Mouse (Mus musculus) MEL (cell line): ENCODE measurements around the gene Tchp. TPM values are rescaled to one million over a fixed set of nuclear protein-coding genes. Genes with fewer than 3 reads are reported as not detected.

Experiments
- DNase-seq: peaks from one replicate; pipeline ENCODE4 v3.0.0; 2011; ENCODE audit warnings: low read depth, low spot score
- H3K27ac ChIP-seq: 2 replicates; pipeline ENCODE4 v1.5.1; 2012; ENCODE audit warnings: low read depth, mild to moderate bottlenecking, control low read depth, low read length, moderate library complexity; ENCODE audit not compliant: control insufficient read depth
- H3K27me3 ChIP-seq, 2 experiments: fragments of 150-350 bp in 1 of 2; sonication (generic) in 1 of 2; 2 replicates each; pipeline ENCODE4 v1.6.1; 2012; ENCODE audit warnings: low read length in 2 of 2, mild to moderate bottlenecking in 2 of 2, improper control_type of control experiment in 1 of 2, moderate library complexity in 1 of 2; ENCODE audit not compliant: insufficient read depth in 2 of 2, control insufficient read depth in 1 of 2
- H3K36me3 ChIP-seq, 2 experiments: 2 replicates each; pipeline ENCODE4 v1.6.1; 2012 to 2014; ENCODE audit warnings: low read length in 2 of 2, improper control_type of control experiment in 1 of 2, inconsistent platforms in 1 of 2, mild to moderate bottlenecking in 1 of 2; ENCODE audit not compliant: insufficient read depth in 2 of 2, control insufficient read depth in 1 of 2
- H3K4me1 ChIP-seq, 2 experiments: fragments of 150-350 bp in 1 of 2; sonication (generic) in 1 of 2; 2 replicates each; pipeline ENCODE4 v1.6.1; 2012; ENCODE audit warnings: low read length in 2 of 2, improper control_type of control experiment in 1 of 2, mild to moderate bottlenecking in 1 of 2; ENCODE audit not compliant: insufficient read depth in 2 of 2, control insufficient read depth in 1 of 2
- H3K4me3 ChIP-seq, 2 experiments: fragments of 150-350 bp in 1 of 2; sonication (generic) in 1 of 2; 2 replicates each; pipeline ENCODE4 v1.5.1; 2012; ENCODE audit warnings: low read depth in 2 of 2, low read length in 2 of 2, mild to moderate bottlenecking in 2 of 2, moderate library complexity in 2 of 2, control low read depth in 1 of 2, improper control_type of control experiment in 1 of 2; ENCODE audit not compliant: control insufficient read depth in 1 of 2, insufficient read depth in 1 of 2
- H3K79me2 ChIP-seq: 2 replicates; pipeline ENCODE4 v1.6.1; 2012; ENCODE audit warnings: mild to moderate bottlenecking, low read length, moderate library complexity; ENCODE audit not compliant: control insufficient read depth, poor library complexity, insufficient read depth
- H3K9ac ChIP-seq: 2 replicates; pipeline ENCODE4 v1.6.1; 2012; ENCODE audit warnings: low read depth, mild to moderate bottlenecking, control low read depth, low read length, moderate library complexity; ENCODE audit not compliant: control insufficient read depth, poor library complexity, severe bottlenecking
- H3K9me3 ChIP-seq: fragments of 150-350 bp; sonication (generic); replicated peaks from 2 replicates; pipeline ENCODE4 v1.6.1; 2012; ENCODE audit warnings: mild to moderate bottlenecking, low read length, improper control_type of control experiment, moderate library complexity; ENCODE audit not compliant: insufficient read depth
- BHLHE40 ChIP-seq: IDR thresholded peaks from 2 replicates; pipeline ENCODE4 v1.6.1; 2012; ENCODE audit warnings: low read depth, mild to moderate bottlenecking, inconsistent platforms, low read length, improper control_type of control experiment, borderline replicate concordance
- CTCF ChIP-seq, 3 experiments: IDR thresholded peaks in 2 of 3; conservative IDR thresholded peaks in 1 of 3; 2 replicates each; pipeline ENCODE4 v1.5.1; 2011 to 2012; ENCODE audit warnings: low read length in 3 of 3, low read depth in 2 of 3, mild to moderate bottlenecking in 2 of 3, improper control_type of control experiment in 1 of 3, inconsistent platforms in 1 of 3, mixed read lengths in 1 of 3, moderate library complexity in 1 of 3; ENCODE audit not compliant: control insufficient read depth in 1 of 3, insufficient read depth in 1 of 3, poor library complexity in 1 of 3, severe bottlenecking in 1 of 3
- E2F4 ChIP-seq: IDR thresholded peaks from 2 replicates; pipeline ENCODE4 v1.6.1; 2011; ENCODE audit warnings: low read depth, low read length, improper control_type of control experiment, borderline replicate concordance
- ETS1 ChIP-seq: IDR thresholded peaks from 2 replicates; pipeline ENCODE4 v1.6.1; 2012; ENCODE audit warnings: low read depth, mild to moderate bottlenecking, inconsistent platforms, low read length, improper control_type of control experiment, moderate library complexity
- GABPA ChIP-seq: IDR thresholded peaks from 2 replicates; pipeline ENCODE4 v1.6.1; 2012; ENCODE audit warnings: low read depth, mild to moderate bottlenecking, inconsistent platforms, low read length, improper control_type of control experiment, moderate library complexity
- MAFK ChIP-seq: IDR thresholded peaks from 2 replicates; pipeline ENCODE4 v1.6.1; 2011; ENCODE audit warnings: low read depth, mild to moderate bottlenecking, low read length, improper control_type of control experiment, borderline replicate concordance
- MAZ ChIP-seq: IDR thresholded peaks from 2 replicates; pipeline ENCODE4 v1.6.1; 2012; ENCODE audit warnings: low read depth, mild to moderate bottlenecking, inconsistent platforms, low read length, improper control_type of control experiment
- MXI1 ChIP-seq: IDR thresholded peaks from 2 replicates; pipeline ENCODE4 v1.6.1; 2011; ENCODE audit warnings: mild to moderate bottlenecking, low read depth, low read length, improper control_type of control experiment
- MYC ChIP-seq: IDR thresholded peaks from 2 replicates; pipeline ENCODE4 v1.6.1; 2011; ENCODE audit warnings: low read depth, mild to moderate bottlenecking, low read length, improper control_type of control experiment, moderate library complexity
- POLR2A ChIP-seq, 2 experiments: IDR thresholded peaks; 2 replicates each; pipeline ENCODE4 v1.6.1; 2011 to 2012; ENCODE audit warnings: low read length in 2 of 2, mild to moderate bottlenecking in 2 of 2, control low read depth in 1 of 2, improper control_type of control experiment in 1 of 2, low read depth in 1 of 2, moderate library complexity in 1 of 2; ENCODE audit not compliant: control insufficient read depth in 1 of 2, insufficient read depth in 1 of 2, poor library complexity in 1 of 2
- RAD21 ChIP-seq: IDR thresholded peaks from 2 replicates; pipeline ENCODE4 v1.6.1; 2011; ENCODE audit warnings: mild to moderate bottlenecking, low read depth, low read length, improper control_type of control experiment
- RCOR1 ChIP-seq: IDR thresholded peaks from 2 replicates; pipeline ENCODE4 v1.6.1; 2012; ENCODE audit warnings: low read depth, mild to moderate bottlenecking, inconsistent platforms, low read length, improper control_type of control experiment
- SIN3A ChIP-seq: IDR thresholded peaks from 2 replicates; pipeline ENCODE4 v1.6.1; 2012; ENCODE audit warnings: low read length, improper control_type of control experiment, inconsistent platforms
- SMC3 ChIP-seq: IDR thresholded peaks from 2 replicates; pipeline ENCODE4 v1.6.1; 2011; ENCODE audit warnings: low read depth, low read length, improper control_type of control experiment
- TBP ChIP-seq: IDR thresholded peaks from 2 replicates; pipeline ENCODE4 v1.8.0; 2011; ENCODE audit warnings: low read depth, low read length, improper control_type of control experiment
- TCF12 ChIP-seq: IDR thresholded peaks from 2 replicates; pipeline ENCODE4 v1.6.1; 2014; ENCODE audit warnings: low read depth, mild to moderate bottlenecking, inconsistent platforms, low read length, improper control_type of control experiment, moderate library complexity
- ZMIZ1 ChIP-seq: IDR thresholded peaks from 2 replicates; pipeline ENCODE4 v1.6.1; 2012; ENCODE audit warnings: low read depth, mild to moderate bottlenecking, inconsistent platforms, low read length, improper control_type of control experiment, moderate library complexity
- ZNF384 ChIP-seq: IDR thresholded peaks from 2 replicates; pipeline ENCODE4 v1.6.1; 2012; ENCODE audit warnings: low read depth, mild to moderate bottlenecking, inconsistent platforms, low read length, improper control_type of control experiment
- polyA plus RNA-seq, 2 experiments: library from polyadenylated mRNA; stranded (reverse) in 1 of 2; unstranded in 1 of 2; fragments of >175 nt in 1 of 2; fragments of >200 nt in 1 of 2; gene quantifications; 2 replicates each; pipeline versions ENCODE4 v1.2.1 to v1.2.4; 2012; ENCODE audit warnings: low replicate concordance in 2 of 2, low read depth in 1 of 2; ENCODE audit not compliant: insufficient read length in 2 of 2, insufficient read depth in 1 of 2, missing spikeins in 1 of 2
- total RNA-seq: library from RNA; depleted of rRNA; stranded (reverse); fragments of 300-350 nt; gene quantifications from 2 replicates; pipeline ENCODE4 v1.2.3, GENCODE M21; 2012

The Tchp gene
- total and polyA plus RNA-seq, 3 experiments, result 13.6 to 21.1 TPM; not detected in 1

DNA sequence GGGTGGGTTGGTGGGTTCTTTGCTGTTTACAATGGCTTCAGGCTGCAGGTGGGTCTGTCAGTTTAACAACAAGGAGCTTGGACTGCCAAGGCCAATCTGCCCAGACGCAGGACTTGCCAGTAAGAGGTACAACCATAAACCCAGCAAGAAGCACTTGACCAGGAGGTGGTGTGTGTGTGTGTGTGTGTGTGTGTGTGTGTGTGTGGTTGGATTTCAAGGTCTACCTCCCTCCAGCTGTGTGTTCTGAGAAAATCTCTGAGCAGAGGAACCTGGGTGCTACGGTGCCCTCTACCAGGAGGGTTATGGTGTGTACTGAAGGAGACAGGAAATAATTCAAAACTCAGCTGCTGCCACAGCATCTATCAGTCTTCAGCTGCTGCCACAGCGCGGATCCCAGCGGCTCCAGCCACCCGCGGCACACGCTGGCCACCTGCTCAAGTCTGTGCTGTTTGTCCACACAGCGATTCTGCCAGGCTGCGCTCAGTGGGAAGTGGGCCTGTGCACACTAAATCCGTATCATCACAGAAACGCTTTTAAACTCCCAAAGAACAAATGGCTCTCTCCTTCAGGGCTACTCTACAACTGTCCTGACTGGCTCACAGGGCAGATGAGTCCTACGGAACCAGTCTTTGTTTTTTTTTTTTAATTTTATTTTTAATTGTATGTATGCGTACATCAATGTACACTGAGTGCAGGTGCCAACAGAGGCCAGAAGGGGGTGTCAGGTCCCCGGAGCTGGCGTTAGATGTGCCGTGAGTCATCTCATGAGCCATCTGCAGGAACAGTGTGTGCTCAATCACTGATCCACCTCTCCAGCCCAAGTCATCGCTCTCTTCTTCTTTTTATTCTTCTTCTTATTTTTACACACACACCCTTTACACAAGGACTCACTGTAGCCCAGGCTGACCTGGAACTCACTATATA, 57.5 kb downstream of the Tchp start:
- peak; percentile 37 for TF ChIP-seq RAD21
- TF ChIP-seq CTCF (IDR thresholded peaks at IDR 0.05 in 2 of 3, conservative IDR thresholded peaks at IDR 0.05 in 1 of 3; ENCODE audit: control insufficient read depth in 1 of 3, insufficient read depth in 1 of 3, low read depth in 2 of 3, low read length in 3 of 3, poor library complexity in 1 of 3, severe bottlenecking in 1 of 3), result peak; percentile 23 to 46 (median 46); a peak in 5 of 6 replicates
- TF ChIP-seq TBP, result no peak
- peak; percentile 48 for TF ChIP-seq SMC3
- no peak for TF ChIP-seq GABPA
- TF ChIP-seq TCF12, result no peak
- peak; percentile 55 for DNase-seq
- no peaks in the 10 kb centered on the region for H3K27me3 ChIP-seq
- H3K4me3 ChIP-seq, result no peak overlapping the region
- H3K27ac ChIP-seq, result no peak overlapping the region
- H3K79me2 ChIP-seq, result peaks cover 23% of the 10 kb centered on the region
- H3K9ac ChIP-seq, result no peak overlapping the region
- no peaks in the 10 kb centered on the region for H3K9me3 ChIP-seq
- peaks cover 0 to 20% of the 10 kb centered on the region in 2 experiments; a peak in 2 of 4 replicates for H3K36me3 ChIP-seq
- H3K4me1 ChIP-seq, result no peaks in the 10 kb centered on the region

DNA sequence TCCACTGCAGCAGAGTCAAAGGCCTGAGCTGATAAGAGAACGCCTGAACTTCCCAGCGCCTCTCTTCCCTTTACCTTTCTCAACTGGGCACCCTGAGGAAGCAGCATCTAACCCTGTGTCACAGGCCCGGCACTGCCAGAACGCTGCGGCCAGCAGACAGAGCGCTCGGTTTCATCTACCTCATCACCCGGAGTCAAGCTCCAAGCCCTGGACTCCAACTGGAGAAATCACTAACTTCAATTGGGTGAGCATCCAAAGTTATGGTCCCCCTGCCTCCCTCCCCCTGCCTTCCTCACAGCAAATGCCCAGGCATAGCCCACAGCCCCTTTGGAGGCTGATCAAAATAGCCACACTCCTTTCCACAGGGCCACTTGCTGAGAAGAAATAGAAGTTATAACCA, 59.1 kb downstream of the Tchp start:
- Histone ChIP-seq H3K9me3 (no peaks in the 10 kb centered on the region), H3K4me3 (no peak overlapping the region), H3K9ac (no peak overlapping the region), H3K36me3 (peaks cover 2 to 14% of the 10 kb centered on the region in 2 experiments; a peak in 2 of 4 replicates), H3K79me2 (peaks cover 39% of the 10 kb centered on the region), H3K4me1 (peaks cover 0 to 5% of the 10 kb centered on the region in 2 experiments; a peak in 1 of 4 replicates), H3K27me3 (no peaks in the 10 kb centered on the region), H3K27ac (no peak overlapping the region)
- TF ChIP-seq ZNF384, result no peak
- DNase-seq, result no peak

DNA sequence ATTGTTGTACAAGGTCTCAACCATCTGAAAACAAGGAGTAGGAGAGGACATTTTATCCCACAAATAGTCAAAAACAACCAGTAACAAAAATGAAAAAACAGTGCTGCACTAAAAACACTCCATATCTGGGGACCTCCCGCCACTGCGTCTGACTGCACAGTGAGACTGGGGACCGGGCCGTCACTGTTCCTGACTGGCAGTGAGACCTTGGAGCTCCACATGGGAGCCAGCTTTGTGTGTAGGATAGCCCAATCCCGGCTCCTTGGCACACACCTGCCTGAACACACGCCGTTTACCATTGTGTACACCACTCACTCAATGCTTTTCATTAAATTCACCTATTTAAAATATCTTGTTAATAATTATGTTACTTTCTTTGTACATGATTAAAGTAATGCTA, 59.6 kb downstream of the Tchp start:
- H3K27me3 ChIP-seq, result no peaks in the 10 kb centered on the region
- H3K9ac ChIP-seq, result no peak overlapping the region
- TF ChIP-seq ETS1 (no peak), RCOR1 (no peak), MAFK (no peak), MXI1 (no peak), CTCF (IDR thresholded peaks at IDR 0.05 in 2 of 3, conservative IDR thresholded peaks at IDR 0.05 in 1 of 3; ENCODE audit: control insufficient read depth in 1 of 3, insufficient read depth in 1 of 3, low read depth in 2 of 3, low read length in 3 of 3, poor library complexity in 1 of 3, severe bottlenecking in 1 of 3) (no peak), MYC (no peak), MAZ (no peak), E2F4 (no peak), POLR2A (IDR thresholded peaks at IDR 0.05; ENCODE audit: control insufficient read depth in 1 of 2, insufficient read depth in 1 of 2, low read depth in 1 of 2, low read length in 2 of 2, poor library complexity in 1 of 2) (no peak), BHLHE40 (no peak), SIN3A (no peak), ZMIZ1 (no peak)
- peaks cover 2 to 13% of the 10 kb centered on the region in 2 experiments; a peak in 2 of 4 replicates for H3K36me3 ChIP-seq
- no peak for DNase-seq
- H3K4me1 ChIP-seq, result peaks cover 0 to 5% of the 10 kb centered on the region in 2 experiments; a peak in 1 of 4 replicates
- no peak overlapping the region for H3K27ac ChIP-seq
- no peaks in the 10 kb centered on the region for H3K9me3 ChIP-seq
- no peak overlapping the region for H3K4me3 ChIP-seq
- peaks cover 43% of the 10 kb centered on the region for H3K79me2 ChIP-seq
